8 mouse cellular contexts compared by ENCODE assay signal in genomic region chr4:151385985-151386700, GRCm38 (mm10).
A peak's percentile ranks its signal among the peaks of the same experiment; 100 is the strongest.
DNase-seq lines count a peak whose midpoint lies in the region; ATAC-seq lines count a peak whose summit lies in the region.

No protein-coding gene starts in this region.

- WGBS in heart, embryonic 10.5 days = 12% methylated on average over 12 of the region's 12 CpGs
- WGBS in limb, embryonic 10.5 days = 7% methylated on average over 12 of the region's 12 CpGs
- WGBS in stomach, embryonic 14.5 days = 11% methylated on average over 12 of the region's 12 CpGs

- H3K36me3 ChIP-seq in heart, embryonic 10.5 days = no peaks in the 10 kb centered on the region
- H3K36me3 ChIP-seq in limb, embryonic 10.5 days = no peaks in the 10 kb centered on the region
- H3K36me3 ChIP-seq in stomach, embryonic 14.5 days (ENCODE audit: control insufficient read depth, insufficient read depth, low read length) = no peaks in the 10 kb centered on the region

- peak overlapping the region; percentile 88; the same call in 1 of the 2 replicates for H3K27ac ChIP-seq in heart, embryonic 10.5 days
- H3K27ac ChIP-seq in limb, embryonic 10.5 days = 0 out of 2 replicates have a peak overlapping the region, but pooled peaks have one; percentile 65
- H3K27ac ChIP-seq in stomach, embryonic 14.5 days (ENCODE audit: low read length) = no peak overlapping the region

- ATAC-seq in stomach, embryonic 14.5 days (ENCODE audit: insufficient number of reproducible peaks, insufficient read depth, low FRiP score, low read depth) = no peak
- ATAC-seq in erythroid progenitor cell, adult 5-6 weeks (replicated peaks; ENCODE audit: low FRiP score, poor library complexity, severe bottlenecking) = no peak

- no peak for DNase-seq in heart, embryonic 10.5 days (ENCODE audit: low spot score)
- DNase-seq in heart, adult 11 months = no peak
- DNase-seq in retina, postnatal 1 day = peak; percentile 53
- no peak for DNase-seq in retina, embryonic 14.5 days (ENCODE audit: low spot score)
- DNase-seq in limb, embryonic 10.5 days (ENCODE audit: low spot score) = peak; percentile 46
- no peak for DNase-seq in adipocyte (ENCODE audit: low spot score)

- H3K4me2 ChIP-seq in stomach, embryonic 14.5 days (replicated peaks; ENCODE audit: low read depth, low read length) = peak overlapping the region; percentile 79

- H3K4me1 ChIP-seq in heart, embryonic 10.5 days = peaks cover 9% of the 10 kb centered on the region
- H3K4me1 ChIP-seq in limb, embryonic 10.5 days = peaks cover 50% of the 10 kb centered on the region
- H3K4me1 ChIP-seq in stomach, embryonic 14.5 days (ENCODE audit: control insufficient read depth, insufficient read depth, low read length) = peaks cover 12% of the 10 kb centered on the region; the same call in 1 of the 2 replicates

- peaks cover 41% of the 10 kb centered on the region for H3K27me3 ChIP-seq in heart, embryonic 10.5 days (ENCODE audit: insufficient read depth, poor library complexity, severe bottlenecking)
- H3K27me3 ChIP-seq in limb, embryonic 10.5 days (ENCODE audit: low read depth, poor library complexity, severe bottlenecking) = peaks cover 44% of the 10 kb centered on the region
- no peaks in the 10 kb centered on the region for H3K27me3 ChIP-seq in stomach, embryonic 14.5 days (ENCODE audit: control insufficient read depth, insufficient read depth, low read length)

- peak overlapping the region; percentile 68 for H3K4me3 ChIP-seq in heart, embryonic 10.5 days
- peak overlapping the region; percentile 53 for H3K4me3 ChIP-seq in limb, embryonic 10.5 days
- H3K4me3 ChIP-seq in stomach, embryonic 14.5 days (ENCODE audit: low read depth, low read length) = peak overlapping the region; percentile 35

- H3K9me3 ChIP-seq in heart, embryonic 10.5 days = no peaks in the 10 kb centered on the region
- H3K9me3 ChIP-seq in limb, embryonic 10.5 days (replicated peaks) = no peaks in the 10 kb centered on the region
- no peaks in the 10 kb centered on the region for H3K9me3 ChIP-seq in stomach, embryonic 14.5 days (ENCODE audit: control insufficient read depth, low read depth, low read length)

- H3K9ac ChIP-seq in stomach, embryonic 14.5 days (replicated peaks; ENCODE audit: low read depth, low read length) = no peak overlapping the region

Comparison
In these comparisons a context has a peak if more than half of its experiments do, and no peak if none do; other contexts are left out.
1. DNase-seq: peak in retina, postnatal 1 day (single experiment) and limb, embryonic 10.5 days (single experiment); none in heart, embryonic 10.5 days (single experiment), heart, adult 11 months (single experiment), retina, embryonic 14.5 days (single experiment) and adipocyte (single experiment).
2. Peak in every context shown above with its lines, with median percentiles within 50 percentile points of each other: H3K4me3 ChIP-seq.